Mouse (Mus musculus): ENCODE data around the gene Phyhd1. TPM values are rescaled to one million over a fixed set of nuclear protein-coding genes. Genes with fewer than 3 reads are reported as not detected.

The Phyhd1 gene
- polyA plus RNA-seq, 1 experiment: 11.4 TPM

- TF ChIP-seq EP300 (IDR thresholded peaks at IDR 0.05; ENCODE audit: insufficient read depth, low read depth, low read length) (no peak), CTCF (IDR thresholded peaks at IDR 0.05; ENCODE audit: low read depth, low read length) (no peak), POLR2A (IDR thresholded peaks at IDR 0.05; ENCODE audit: insufficient read depth, low read length) (no peak)
- H3K27ac ChIP-seq (ENCODE audit: insufficient read depth, low read length): no peak overlapping the region
Measured at GRCm38 (mm10) chr2:30323111-30323510, 57.1 kb downstream of the Phyhd1 start.

GRCm38 (mm10) chr2:30325296-30325695, 59.3 kb downstream of the Phyhd1 start:
- H3K9ac ChIP-seq (ENCODE audit: low read depth, poor library complexity, severe bottlenecking): no peak overlapping the region
- H3K27me3 ChIP-seq (ENCODE audit: control insufficient read depth, insufficient read depth, low read length, poor library complexity, severe bottlenecking): no peaks in the 10 kb centered on the region
- no peaks in the 10 kb centered on the region for H3K4me1 ChIP-seq (ENCODE audit: control insufficient read depth, insufficient read depth, low read length)

More at GRCm38 (mm10) chr2:30323111-30323510, 57.1 kb downstream of the Phyhd1 start:
- H3K4me1 ChIP-seq (ENCODE audit: control insufficient read depth, insufficient read depth, low read length): no peaks in the 10 kb centered on the region
- H3K9me3 ChIP-seq (replicated peaks; ENCODE audit: control insufficient read depth, insufficient read depth, low read length, poor library complexity, severe bottlenecking): no peaks in the 10 kb centered on the region
- H3K36me3 ChIP-seq (ENCODE audit: control insufficient read depth, insufficient read depth, low read length, poor library complexity, severe bottlenecking): peaks cover 78% of the 10 kb centered on the region
- H3K4me3 ChIP-seq (ENCODE audit: low read depth, low read length): no peak overlapping the region
- H3K9ac ChIP-seq (ENCODE audit: low read depth, poor library complexity, severe bottlenecking): no peak overlapping the region
- no peaks in the 10 kb centered on the region for H3K27me3 ChIP-seq (ENCODE audit: control insufficient read depth, insufficient read depth, low read length, poor library complexity, severe bottlenecking)

DNA sequence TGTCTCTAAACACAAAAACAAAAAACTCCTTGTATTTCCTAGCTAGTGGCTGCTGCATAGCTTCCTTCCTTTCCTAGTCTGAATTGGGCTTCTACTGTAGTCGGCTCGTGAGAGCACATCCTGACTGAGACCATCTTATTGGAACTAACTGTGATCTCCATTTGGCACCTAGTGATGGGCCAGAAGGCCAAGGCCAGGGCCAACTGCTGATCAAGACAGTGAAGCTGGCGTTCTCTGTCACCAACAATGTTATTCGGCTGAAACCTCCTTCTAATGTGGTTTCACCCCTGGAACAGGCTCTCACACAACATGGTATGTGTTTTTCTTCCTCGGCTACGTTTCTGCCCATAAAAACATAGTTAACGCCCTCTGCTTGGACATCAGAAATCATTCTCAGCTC, 61.3 kb downstream of the Phyhd1 start:
- Histone ChIP-seq H3K9me3 (replicated peaks; ENCODE audit: control insufficient read depth, insufficient read depth, low read length, poor library complexity, severe bottlenecking) (no peaks in the 10 kb centered on the region), H3K4me3 (ENCODE audit: low read depth, low read length) (no peak overlapping the region), H3K9ac (ENCODE audit: low read depth, poor library complexity, severe bottlenecking) (no peak overlapping the region), H3K27me3 (ENCODE audit: control insufficient read depth, insufficient read depth, low read length, poor library complexity, severe bottlenecking) (no peaks in the 10 kb centered on the region), H3K4me1 (ENCODE audit: control insufficient read depth, insufficient read depth, low read length) (no peaks in the 10 kb centered on the region), H3K36me3 (ENCODE audit: control insufficient read depth, insufficient read depth, low read length, poor library complexity, severe bottlenecking) (peaks cover 70% of the 10 kb centered on the region), H3K27ac (ENCODE audit: insufficient read depth, low read length) (no peak overlapping the region)
- TF ChIP-seq CTCF (IDR thresholded peaks at IDR 0.05; ENCODE audit: low read depth, low read length): no peak
- TF ChIP-seq POLR2A (IDR thresholded peaks at IDR 0.05; ENCODE audit: insufficient read depth, low read length): no peak
- TF ChIP-seq EP300 (IDR thresholded peaks at IDR 0.05; ENCODE audit: insufficient read depth, low read depth, low read length): no peak

More at GRCm38 (mm10) chr2:30325296-30325695, 59.3 kb downstream of the Phyhd1 start:
- Histone ChIP-seq H3K27ac (ENCODE audit: insufficient read depth, low read length) (no peak overlapping the region), H3K36me3 (ENCODE audit: control insufficient read depth, insufficient read depth, low read length, poor library complexity, severe bottlenecking) (peaks cover 79% of the 10 kb centered on the region), H3K4me3 (ENCODE audit: low read depth, low read length) (no peak overlapping the region), H3K9me3 (replicated peaks; ENCODE audit: control insufficient read depth, insufficient read depth, low read length, poor library complexity, severe bottlenecking) (no peaks in the 10 kb centered on the region)
- TF ChIP-seq EP300 (IDR thresholded peaks at IDR 0.05; ENCODE audit: insufficient read depth, low read depth, low read length): no peak

DNA sequence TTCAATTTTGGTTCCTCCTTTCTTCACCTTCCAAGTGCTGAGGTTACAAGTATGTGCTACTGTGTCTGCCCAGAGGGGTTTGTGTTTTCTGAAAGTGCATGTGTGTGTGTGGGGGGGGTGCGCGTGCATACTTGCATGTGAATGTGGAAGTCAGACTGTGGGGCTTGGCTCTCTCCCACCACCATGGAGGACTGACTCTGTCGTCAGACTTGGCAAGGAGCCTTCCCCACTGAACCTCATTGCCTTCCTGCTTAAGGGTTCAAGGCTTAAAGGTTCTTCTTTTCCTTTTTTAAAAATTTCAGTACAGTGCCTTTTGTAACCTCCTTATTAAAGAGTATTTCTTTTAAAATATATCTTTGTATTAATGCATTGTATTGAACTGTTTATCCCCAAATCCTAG, 62.8 kb downstream of the Phyhd1 start:
- Histone ChIP-seq H3K9me3 (replicated peaks; ENCODE audit: control insufficient read depth, insufficient read depth, low read length, poor library complexity, severe bottlenecking) (no peaks in the 10 kb centered on the region), H3K4me1 (ENCODE audit: control insufficient read depth, insufficient read depth, low read length) (no peaks in the 10 kb centered on the region)
- TF ChIP-seq CTCF (IDR thresholded peaks at IDR 0.05; ENCODE audit: low read depth, low read length): no peak
- TF ChIP-seq EP300 (IDR thresholded peaks at IDR 0.05; ENCODE audit: insufficient read depth, low read depth, low read length): no peak
- TF ChIP-seq POLR2A (IDR thresholded peaks at IDR 0.05; ENCODE audit: insufficient read depth, low read length): no peak

More for the DNA sequence above, 62.8 kb downstream of the Phyhd1 start:
- H3K36me3 ChIP-seq (ENCODE audit: control insufficient read depth, insufficient read depth, low read length, poor library complexity, severe bottlenecking): peaks cover 65% of the 10 kb centered on the region
- no peak overlapping the region for H3K4me3 ChIP-seq (ENCODE audit: low read depth, low read length)
- H3K27me3 ChIP-seq (ENCODE audit: control insufficient read depth, insufficient read depth, low read length, poor library complexity, severe bottlenecking): no peaks in the 10 kb centered on the region
- no peak overlapping the region for H3K27ac ChIP-seq (ENCODE audit: insufficient read depth, low read length)
- H3K9ac ChIP-seq (ENCODE audit: low read depth, poor library complexity, severe bottlenecking): no peak overlapping the region

Other genes with a start within 250 kb of the Phyhd1 start
- gene Wdr34, start 217.3 kb upstream of the Phyhd1 start, polyA plus RNA-seq (2011; ENCODE audit: insufficient read depth, insufficient read length, low read depth, missing spikeins): 20.6 and 22.2 TPM in 2 replicates
- gene Set, start 208.8 kb upstream of the Phyhd1 start, polyA plus RNA-seq (2011; ENCODE audit: insufficient read depth, insufficient read length, low read depth, missing spikeins): 1,058 and 1,233 TPM in 2 replicates
- gene Pkn3, start 188.5 kb upstream of the Phyhd1 start, polyA plus RNA-seq (2011; ENCODE audit: insufficient read depth, insufficient read length, low read depth, missing spikeins): 15.2 and 17.2 TPM in 2 replicates
- 39.0 and 41.2 TPM in 2 replicates for gene Zdhhc12, start 172.6 kb upstream of the Phyhd1 start, polyA plus RNA-seq (2011; ENCODE audit: insufficient read depth, insufficient read length, low read depth, missing spikeins)
- gene Zer1, start 141.6 kb upstream of the Phyhd1 start, polyA plus RNA-seq (2011; ENCODE audit: insufficient read depth, insufficient read length, low read depth, missing spikeins): 33.8 and 35.1 TPM in 2 replicates
- gene Tbc1d13, start 132.5 kb upstream of the Phyhd1 start, polyA plus RNA-seq (2011; ENCODE audit: insufficient read depth, insufficient read length, low read depth, missing spikeins): 171 and 173 TPM in 2 replicates
- 6.5 and 8.0 TPM in 2 replicates for gene Endog, start 94.7 kb upstream of the Phyhd1 start, polyA plus RNA-seq (2011; ENCODE audit: insufficient read depth, insufficient read length, low read depth, missing spikeins)
- gene Spout1, start 87.7 kb upstream of the Phyhd1 start, polyA plus RNA-seq (2011; ENCODE audit: insufficient read depth, insufficient read length, low read depth, missing spikeins): 45.9 and 50.5 TPM in 2 replicates
- 9.6 and 12.3 TPM in 2 replicates for gene Kyat1, start 60.4 kb upstream of the Phyhd1 start, polyA plus RNA-seq (2011; ENCODE audit: insufficient read depth, insufficient read length, low read depth, missing spikeins)
- gene Lrrc8a, start 28.5 kb upstream of the Phyhd1 start, polyA plus RNA-seq (2011; ENCODE audit: insufficient read depth, insufficient read length, low read depth, missing spikeins): 19.2 and 22.0 TPM in 2 replicates
- gene Gm28035, start 25.6 kb upstream of the Phyhd1 start, polyA plus RNA-seq (2011; ENCODE audit: insufficient read depth, insufficient read length, low read depth, missing spikeins): 1.5 TPM in 1 of 2 replicates, not detected in the other
- 114 and 138 TPM in 2 replicates for gene Gm28038, start 14.8 kb downstream of the Phyhd1 start, polyA plus RNA-seq (2011; ENCODE audit: insufficient read depth, insufficient read length, low read depth, missing spikeins)
- 3.4 and 3.8 TPM in 2 replicates for gene Dolk, start 20.1 kb downstream of the Phyhd1 start, polyA plus RNA-seq (2011; ENCODE audit: insufficient read depth, insufficient read length, low read depth, missing spikeins)
- 134 and 138 TPM in 2 replicates for gene Nup188, start 20.2 kb downstream of the Phyhd1 start, polyA plus RNA-seq (2011; ENCODE audit: insufficient read depth, insufficient read length, low read depth, missing spikeins)
- 30.8 and 32.5 TPM in 2 replicates for gene Sh3glb2, start 93.1 kb downstream of the Phyhd1 start, polyA plus RNA-seq (2011; ENCODE audit: insufficient read depth, insufficient read length, low read depth, missing spikeins)
- gene Miga2, start 98.0 kb downstream of the Phyhd1 start, polyA plus RNA-seq (2011; ENCODE audit: insufficient read depth, insufficient read length, low read depth, missing spikeins): 16.6 and 18.6 TPM in 2 replicates
- gene Dolpp1, start 126.1 kb downstream of the Phyhd1 start, polyA plus RNA-seq (2011; ENCODE audit: insufficient read depth, insufficient read length, low read depth, missing spikeins): 42.3 and 44.3 TPM in 2 replicates
- 8.9 and 12.3 TPM in 2 replicates for gene Crat, start 149.6 kb downstream of the Phyhd1 start, polyA plus RNA-seq (2011; ENCODE audit: insufficient read depth, insufficient read length, low read depth, missing spikeins)
- gene Ptpa, start 149.8 kb downstream of the Phyhd1 start, polyA plus RNA-seq (2011; ENCODE audit: insufficient read depth, insufficient read length, low read depth, missing spikeins): 83.1 and 91.6 TPM in 2 replicates
- 5.3 and 6.2 TPM in 2 replicates for gene Ier5l, start 208.0 kb downstream of the Phyhd1 start, polyA plus RNA-seq (2011; ENCODE audit: insufficient read depth, insufficient read length, low read depth, missing spikeins)

Data from ES-Bruce4 (cell line).